Mouse (Mus musculus) right cerebral cortex, adult 18-20 months (tissue): ENCODE measurements around the gene Krt42.
A peak's percentile ranks its signal among the peaks of the same experiment; 100 is the strongest.
"Not testable (repeated sequence)": the region's sequence is repeated elsewhere in the genome, so short reads cannot be mapped to it uniquely, and the experiment has no call there.

Source experiments
- DNase-seq: peaks from one replicate; pipeline ENCODE4 v3.0.0; 2022; ENCODE audit warnings: mixed read lengths

Gene Krt42

DNA sequence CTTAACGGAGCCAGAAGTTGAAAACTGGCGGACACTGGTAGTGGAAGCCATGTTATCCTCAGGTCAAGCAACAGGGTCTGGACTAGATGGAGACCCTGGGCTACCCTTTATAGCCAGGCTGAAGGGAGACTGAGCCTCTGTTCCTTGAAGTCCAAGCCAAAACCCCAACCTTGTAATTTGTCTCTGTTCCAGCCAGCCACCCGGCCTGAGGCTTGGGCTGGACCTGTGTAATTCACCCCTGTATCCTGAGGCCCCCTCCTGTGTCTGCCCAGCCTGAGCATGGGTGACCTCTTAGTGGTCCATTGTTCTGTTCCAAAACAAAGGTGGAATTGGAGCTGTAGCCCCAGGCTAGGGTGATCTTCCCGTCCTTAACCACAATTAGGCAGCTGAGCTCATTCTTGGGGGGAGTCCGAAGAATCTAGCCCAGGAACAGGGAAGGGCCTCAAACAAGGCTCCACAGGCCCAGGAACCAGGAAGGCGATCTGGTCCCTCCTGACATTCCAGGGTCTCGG lies at the start of gene Krt42:
TSS of gene Krt42 (minus strand) at position 51 of the 512 bp plus-strand sequence.
- DNase-seq, result no peak

- no peak for DNase-seq
Observed at GRCm38 (mm10) chr11:100318529-100319451, 49.1 kb upstream of the Krt42 start.

DNA sequence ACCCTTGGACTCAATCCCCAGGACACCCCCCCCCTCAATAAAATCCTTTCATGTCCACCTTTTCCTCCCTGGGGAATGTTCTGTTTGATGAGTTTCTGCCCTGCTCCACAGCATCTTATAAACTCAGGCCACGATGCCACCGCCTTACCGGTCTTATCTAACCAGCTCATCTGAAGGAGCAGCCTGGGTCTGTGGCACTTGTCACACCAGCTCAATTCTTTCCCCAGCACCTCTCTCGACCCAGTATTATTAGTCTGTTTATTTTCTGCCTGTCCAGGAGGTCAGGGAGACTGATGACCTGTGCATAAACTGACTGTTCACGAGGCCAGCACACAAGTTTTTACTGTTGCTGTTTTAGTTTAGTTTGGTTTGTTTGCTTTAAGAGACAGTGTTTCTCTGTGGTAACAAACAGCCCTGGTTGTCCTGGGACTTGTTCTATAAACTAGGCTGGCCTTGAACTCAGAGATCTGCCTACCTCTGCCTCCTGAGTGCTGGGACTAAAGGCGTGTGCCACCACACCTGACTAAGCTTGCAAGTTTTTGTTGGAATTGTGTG lies 48.2 kb upstream of the Krt42 start:
- no peak for DNase-seq

GRCm38 (mm10) chr11:100315439-100315838 lies 45.8 kb upstream of the Krt42 start:
- DNase-seq, result no peak

- no peak for DNase-seq
Observed at GRCm38 (mm10) chr11:100313424-100313823, 43.8 kb upstream of the Krt42 start.

DNA sequence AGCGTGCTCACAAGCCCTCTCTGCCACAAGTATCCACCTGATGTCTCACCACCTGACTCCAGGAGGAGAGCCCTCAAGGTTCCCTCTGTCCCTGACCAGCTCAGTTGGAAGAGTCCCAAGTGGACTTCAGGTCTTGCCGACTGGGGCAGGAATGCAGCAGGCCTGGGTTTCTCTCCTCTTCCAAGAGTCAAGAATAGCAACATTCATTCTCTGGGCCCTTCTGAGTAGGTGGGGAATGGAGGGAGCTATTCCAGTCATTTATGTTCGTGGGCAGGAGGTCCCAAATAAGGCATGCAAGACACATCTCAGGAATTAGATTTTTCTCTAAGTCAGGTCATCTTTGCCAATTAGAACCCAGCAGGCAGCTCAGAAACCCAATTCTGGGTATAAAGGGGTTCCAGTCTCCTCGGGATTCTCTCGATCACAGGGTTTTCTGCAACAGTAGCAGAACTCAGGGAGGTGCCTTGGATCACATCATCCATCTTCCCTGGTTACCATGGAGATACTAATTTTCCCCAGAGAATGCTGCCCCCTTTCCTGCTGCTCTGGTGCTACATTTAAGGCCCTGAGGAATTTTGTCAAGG lies 42.5 kb upstream of the Krt42 start:
- peak; percentile 60 for DNase-seq

DNA sequence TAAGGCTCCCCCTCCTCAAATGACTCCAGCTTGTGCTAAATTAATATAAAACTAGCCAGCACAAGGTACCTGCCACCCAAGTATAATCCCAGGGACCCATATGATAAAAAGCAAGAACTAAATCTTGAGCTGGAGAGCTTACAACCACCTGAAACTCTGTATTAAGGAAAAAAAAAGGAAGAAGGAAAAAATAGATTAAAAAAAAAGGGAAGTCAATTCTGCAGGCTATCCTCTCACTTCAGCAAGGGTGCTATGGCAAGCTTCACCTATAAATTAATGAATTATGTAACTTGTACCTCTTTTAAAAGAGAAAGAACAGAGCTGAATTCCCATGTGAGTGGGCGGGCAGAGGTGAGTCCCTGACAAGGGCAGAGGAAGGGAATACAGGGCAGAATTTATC lies 42.0 kb upstream of the Krt42 start:
- peak; percentile 31 for DNase-seq

DNA sequence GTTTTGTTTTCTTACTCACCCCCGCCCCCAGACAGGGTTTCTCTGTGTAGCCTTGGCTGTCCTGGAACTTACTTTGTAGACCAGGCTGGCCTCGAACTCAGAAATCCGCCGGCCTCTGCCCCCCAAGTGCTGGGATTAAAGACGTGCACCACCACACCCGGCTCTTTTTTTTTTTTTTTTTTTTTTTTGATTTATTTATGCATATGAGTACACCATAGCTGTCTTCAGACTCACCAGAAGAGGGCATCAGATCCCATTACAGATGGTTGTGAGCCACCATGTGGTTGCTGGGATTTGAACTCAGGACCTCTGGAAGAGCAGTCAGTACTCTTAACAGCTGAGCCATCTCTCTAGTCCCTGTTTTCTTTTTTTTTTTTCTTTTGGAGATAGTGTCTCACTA lies 39.0 kb upstream of the Krt42 start:
- DNase-seq, result not testable (repeated sequence)

DNA sequence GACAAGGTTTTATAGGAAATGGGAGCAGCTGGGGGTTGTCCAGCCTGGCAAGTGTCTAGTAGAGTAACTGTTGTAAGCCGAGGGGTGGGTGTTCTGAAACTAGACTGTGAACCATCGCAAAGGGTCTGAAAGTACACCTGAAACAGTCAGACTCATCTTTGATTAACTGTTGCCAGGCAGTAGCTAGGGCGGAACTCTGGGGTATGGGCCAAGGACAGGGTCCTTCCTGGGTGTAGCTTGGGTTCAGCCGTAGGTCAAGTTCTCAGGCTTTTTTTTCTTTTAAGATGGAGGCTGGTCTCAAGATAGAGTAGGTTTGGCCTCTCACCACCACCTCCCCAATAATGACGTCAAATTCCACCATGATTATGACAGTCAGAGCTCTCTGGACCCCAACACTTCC lies 38.2 kb upstream of the Krt42 start:
- DNase-seq, result no peak

DNA sequence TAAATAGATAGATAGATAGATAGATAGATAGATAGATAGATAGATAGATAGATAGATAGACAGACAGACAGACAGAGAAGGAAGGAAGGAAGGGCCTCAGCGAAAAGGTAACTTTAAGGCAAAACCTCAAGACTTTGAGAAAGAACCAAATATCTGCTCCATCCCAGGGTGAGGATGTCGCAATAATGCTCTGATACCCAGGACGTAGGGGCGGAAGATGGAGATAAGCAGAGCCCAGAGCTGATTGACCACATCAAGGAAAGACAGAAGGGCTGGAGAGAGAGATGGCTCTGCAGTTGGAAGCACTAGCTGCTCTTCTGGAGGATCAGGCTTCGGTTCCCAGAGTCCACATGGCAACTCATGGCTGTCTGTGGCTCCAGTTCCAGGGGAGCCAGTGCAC lies 31.6 kb upstream of the Krt42 start:
- no peak for DNase-seq

GRCm38 (mm10) chr11:100300293-100300692 lies 30.6 kb upstream of the Krt42 start:
- peak; percentile 29 for DNase-seq

GRCm38 (mm10) chr11:100298274-100299036 lies 28.8 kb upstream of the Krt42 start:
- peak; percentile 73 for DNase-seq

DNA sequence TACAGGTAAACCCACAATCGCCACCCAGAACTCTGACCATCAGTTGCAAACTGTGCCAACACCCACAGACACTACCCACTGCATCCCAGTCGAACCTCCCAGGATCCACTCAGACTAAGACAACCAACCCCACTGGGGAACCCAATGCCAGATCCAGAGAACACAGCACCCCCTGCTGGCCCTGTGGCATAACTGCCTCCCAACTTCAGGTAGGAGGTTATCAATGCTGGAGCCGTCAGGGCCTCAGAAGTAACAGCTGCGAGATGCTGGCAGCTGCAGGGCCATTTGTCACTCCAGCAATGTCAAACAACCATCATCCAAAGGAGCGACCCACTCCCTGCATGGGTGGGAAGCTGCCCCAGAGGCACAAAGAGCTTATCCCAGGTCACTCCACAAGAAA lies 28.1 kb upstream of the Krt42 start:
- DNase-seq, result no peak

DNA sequence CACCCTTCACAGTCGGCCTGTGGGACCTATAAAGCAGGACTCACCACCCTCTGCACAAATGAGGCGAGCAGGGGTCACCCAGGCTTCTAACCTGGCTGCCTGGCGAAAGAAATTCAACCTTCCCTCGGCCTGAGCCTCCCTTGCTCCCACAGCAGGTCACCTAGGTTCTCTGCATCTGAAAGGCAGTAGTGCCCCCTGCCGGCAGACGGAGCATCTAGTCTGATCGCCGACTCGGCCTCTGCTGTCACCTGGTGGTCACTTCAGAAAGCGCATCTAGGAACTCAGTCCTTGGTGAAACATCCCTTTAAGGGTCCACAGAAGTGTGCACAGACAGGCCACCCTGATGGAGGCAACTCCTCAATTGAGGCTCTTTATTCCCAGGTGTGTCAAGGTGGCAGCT lies 25.6 kb upstream of the Krt42 start:
- DNase-seq, result peak; percentile 64

DNA sequence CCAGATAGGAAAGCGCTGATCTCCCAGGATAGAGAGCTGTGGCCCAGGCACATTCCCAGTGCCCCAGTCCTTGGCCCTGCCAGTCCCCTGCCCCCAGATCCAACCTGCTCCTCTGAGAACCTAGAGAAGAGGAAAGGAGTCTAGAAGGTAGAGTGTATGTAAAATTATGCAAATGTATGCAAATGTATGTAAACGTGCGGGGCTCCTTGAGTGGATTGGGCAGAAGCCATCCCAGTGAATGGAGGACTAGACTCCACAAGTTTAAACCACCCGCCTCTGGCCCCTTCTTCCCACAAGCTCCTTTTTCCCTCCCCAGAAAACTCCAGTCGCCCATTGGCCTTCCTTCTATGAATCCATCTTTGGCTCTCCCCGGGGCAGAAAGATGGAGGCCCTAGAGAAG lies 23.2 kb upstream of the Krt42 start:
- DNase-seq, result no peak

DNA sequence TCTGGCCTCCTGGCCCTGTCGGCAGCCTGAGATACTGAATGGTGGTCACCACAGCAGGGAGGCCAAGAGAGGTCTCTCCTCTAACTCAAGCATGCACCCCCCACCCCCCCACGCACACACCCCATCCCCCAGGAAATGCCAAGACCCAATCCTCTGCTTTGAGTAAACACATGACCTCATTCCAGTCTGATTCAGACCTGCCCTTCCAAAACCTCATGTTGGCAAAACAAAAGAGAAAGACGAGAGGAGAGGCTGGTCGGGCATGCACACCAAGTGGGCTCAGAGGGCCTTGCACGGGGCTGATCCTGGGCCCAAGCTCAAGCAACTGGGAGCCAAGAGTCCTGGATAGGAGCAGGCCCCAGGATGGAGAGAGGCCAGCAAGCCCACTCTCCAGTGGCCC lies 20.6 kb upstream of the Krt42 start:
- no peak for DNase-seq

GRCm38 (mm10) chr11:100288942-100289341 lies 19.3 kb upstream of the Krt42 start:
- DNase-seq, result no peak

DNA sequence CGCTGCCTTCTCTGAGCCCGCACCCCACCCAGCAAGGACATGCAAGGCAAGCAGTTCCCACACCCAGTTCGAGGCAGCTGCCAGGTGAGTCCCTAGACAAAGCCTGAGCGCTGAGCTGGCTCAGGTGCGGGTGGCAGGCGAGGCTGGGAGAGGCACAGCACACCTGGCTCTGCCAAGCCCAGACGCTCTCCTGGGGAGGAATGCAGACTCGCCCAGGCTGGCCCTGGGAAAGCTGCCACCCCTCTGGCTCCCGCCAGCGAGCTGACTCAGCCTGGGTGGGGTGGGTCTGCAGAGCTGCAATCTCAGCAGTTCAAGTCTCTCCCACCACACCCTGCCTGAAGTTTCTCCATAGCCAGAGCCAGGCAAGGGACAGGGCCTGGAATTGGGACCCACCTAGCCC lies 17.4 kb upstream of the Krt42 start:
- peak; percentile 22 for DNase-seq

DNA sequence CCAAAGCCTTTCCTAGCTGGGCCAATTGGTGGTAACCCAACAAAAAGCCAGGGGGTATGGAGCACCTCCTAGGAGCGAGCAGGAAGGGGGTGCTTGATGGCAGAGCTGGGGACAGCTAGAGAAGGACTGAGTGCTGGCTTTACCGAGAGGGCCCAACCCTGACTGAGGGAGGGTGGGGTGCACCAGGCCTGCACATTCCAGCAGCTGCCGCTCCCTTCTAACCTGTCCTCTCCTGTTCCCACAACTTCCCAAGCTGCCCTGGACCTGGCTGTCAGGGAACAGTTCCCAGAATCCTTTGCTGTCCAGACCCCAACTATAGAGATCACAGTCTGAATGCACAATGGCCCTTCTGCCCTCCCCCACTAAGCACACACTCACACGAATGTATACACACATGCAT lies 15.3 kb upstream of the Krt42 start:
- no peak for DNase-seq

- DNase-seq, result peak; percentile 41
Observed at GRCm38 (mm10) chr11:100282549-100282948, 12.9 kb upstream of the Krt42 start.

GRCm38 (mm10) chr11:100281596-100282544 lies 12.2 kb upstream of the Krt42 start:
- DNase-seq, result peak; percentile 70

- no peak for DNase-seq
Observed at GRCm38 (mm10) chr11:100278759-100279158, 9.1 kb upstream of the Krt42 start.
